Mouse (Mus musculus) testis, adult 2 months (tissue): ENCODE results near the gene Nkain2.

Experiments
- CTCF ChIP-seq: fragments of 200-500 bp; IDR thresholded peaks from 2 replicates; pipeline ENCODE4 v1.5.1; 2012; ENCODE audit warnings: low read depth, mild to moderate bottlenecking, inconsistent platforms, low read length, moderate library complexity; ENCODE audit not compliant: control insufficient read depth, insufficient read depth, insufficient replicate concordance
- POLR2A ChIP-seq: fragments of 200-500 bp; IDR thresholded peaks from 2 replicates; pipeline ENCODE4 v1.6.1; 2012; ENCODE audit warnings: low read depth, mild to moderate bottlenecking, inconsistent platforms, low read length, moderate library complexity; ENCODE audit not compliant: control insufficient read depth

DNA sequence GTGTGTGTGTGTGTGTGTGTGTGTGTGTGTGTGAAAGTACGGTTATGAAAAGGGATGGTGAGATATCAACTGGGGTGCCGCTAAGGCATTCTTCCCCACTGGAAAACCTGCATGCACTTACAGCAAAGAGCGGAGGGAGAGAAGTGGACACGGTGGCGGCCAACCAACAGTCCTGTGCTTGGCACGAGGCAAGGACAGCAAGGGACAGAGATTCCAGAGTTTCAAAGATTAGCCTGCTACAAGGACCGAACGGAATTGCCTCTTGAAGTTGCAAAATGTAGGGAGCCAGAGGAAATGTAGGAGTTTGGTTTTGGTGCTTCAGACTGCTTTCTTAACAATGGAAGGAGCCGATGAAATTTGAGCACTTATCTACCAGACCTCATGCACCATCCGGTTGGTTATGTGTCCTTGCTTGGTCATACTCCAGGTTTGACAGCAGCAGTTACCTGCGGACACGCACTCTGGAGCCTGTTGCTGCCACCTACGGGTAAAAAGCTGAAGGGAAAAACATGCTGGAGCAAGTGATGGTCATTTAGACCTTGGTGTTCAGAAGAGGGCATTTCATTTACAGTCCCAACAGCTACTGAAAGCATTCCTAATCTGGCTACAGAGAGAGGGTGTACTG is 357 bp upstream of the Nkain2 start:
- TF ChIP-seq POLR2A (no peak), CTCF (peak; percentile 46; the same call in 1 of the 2 replicates)
